Mouse (Mus musculus) myocyte (in vitro differentiated cells): Measurements from ENCODE around the gene Lgals3. TPM values are rescaled to one million over a fixed set of nuclear protein-coding genes. Genes with fewer than 3 reads are reported as not detected.

Experiments used
- H3K27me3 ChIP-seq: one replicate; pipeline ENCODE4 v1.6.1; 2011; ENCODE audit not compliant: control insufficient read depth, insufficient read depth, insufficient read length
- H3K36me3 ChIP-seq: one replicate; pipeline ENCODE4 v1.6.1; 2011; ENCODE audit not compliant: control insufficient read depth, insufficient read depth
- H3K4me2 ChIP-seq: one replicate; pipeline ENCODE4 v1.6.1; 2011; ENCODE audit warnings: low read depth, control low read depth
- H3K4me3 ChIP-seq: one replicate; pipeline ENCODE4 v1.5.1; 2011; ENCODE audit warnings: mild to moderate bottlenecking, control low read depth, moderate library complexity
- H3K79me2 ChIP-seq: one replicate; pipeline ENCODE4 v1.6.1; 2011; ENCODE audit not compliant: control insufficient read depth, insufficient read depth
- H3ac ChIP-seq: one replicate; pipeline ENCODE4 v1.6.1; 2011; ENCODE audit not compliant: control insufficient read depth, insufficient read length
- CEBPB ChIP-seq: IDR thresholded peaks from 2 replicates; pipeline ENCODE4 v1.6.1; 2011; ENCODE audit warnings: mild to moderate bottlenecking, moderate library complexity; ENCODE audit not compliant: poor library complexity, insufficient read depth, severe bottlenecking
- E2F4 ChIP-seq: IDR thresholded peaks from one replicate; pipeline ENCODE4 v1.6.1; 2011; ENCODE audit warnings: mild to moderate bottlenecking, control low read depth, moderate library complexity; ENCODE audit not compliant: insufficient read depth
- MAX ChIP-seq: IDR thresholded peaks from one replicate; pipeline ENCODE4 v1.6.1; 2011; ENCODE audit warnings: low read depth, mild to moderate bottlenecking, control low read depth
- MYOD1 ChIP-seq, 3 experiments: IDR thresholded peaks; one replicate each; pipeline ENCODE4 v1.6.1; 2011; ENCODE audit warnings: control low read depth in 2 of 3, low read depth in 2 of 3, mild to moderate bottlenecking in 2 of 3, moderate library complexity in 1 of 3; ENCODE audit not compliant: insufficient read length in 2 of 3, control insufficient read depth in 1 of 3
- MYOG ChIP-seq, 3 experiments: IDR thresholded peaks; one replicate each; pipeline ENCODE4 v1.6.1; 2011; ENCODE audit warnings: control low read depth in 2 of 3, low read depth in 2 of 3, mild to moderate bottlenecking in 2 of 3; ENCODE audit not compliant: insufficient read length in 2 of 3, control insufficient read depth in 1 of 3, insufficient read depth in 1 of 3
- POLR2A ChIP-seq: IDR thresholded peaks from one replicate; pipeline ENCODE4 v1.6.1; 2011; ENCODE audit warnings: low read depth, mild to moderate bottlenecking, control low read depth, moderate library complexity; ENCODE audit not compliant: insufficient read length
- POLR2AphosphoS2 ChIP-seq: IDR thresholded peaks from one replicate; pipeline ENCODE4 v1.6.1; 2011; ENCODE audit warnings: low read depth, control low read depth; ENCODE audit not compliant: insufficient read length
- REST ChIP-seq: IDR thresholded peaks from one replicate; pipeline ENCODE4 v1.6.1; 2011; ENCODE audit warnings: mild to moderate bottlenecking, control low read depth, moderate library complexity; ENCODE audit not compliant: insufficient read depth, insufficient read length
- SRF ChIP-seq: IDR thresholded peaks from one replicate; pipeline ENCODE4 v1.6.1; 2011; ENCODE audit warnings: low read depth; ENCODE audit not compliant: control insufficient read depth, insufficient read length
- TCF12 ChIP-seq: IDR thresholded peaks from one replicate; pipeline ENCODE4 v1.6.1; 2011; ENCODE audit warnings: mild to moderate bottlenecking, control low read depth; ENCODE audit not compliant: poor library complexity, insufficient read depth, severe bottlenecking
- TCF3 ChIP-seq: IDR thresholded peaks from one replicate; pipeline ENCODE4 v1.6.1; 2011; ENCODE audit warnings: low read depth, control low read depth; ENCODE audit not compliant: insufficient read length
- USF1 ChIP-seq: IDR thresholded peaks from one replicate; pipeline ENCODE4 v1.6.1; 2011; ENCODE audit warnings: low read depth, mild to moderate bottlenecking, control low read depth, moderate library complexity
- polyA plus RNA-seq: library from polyadenylated mRNA; unstranded; fragments of >200 nt; fragmentation: generic; extraction: Trizol; gene quantifications from one replicate; pipeline ENCODE4 v1.2.1, GENCODE M21; 2012; ENCODE audit warnings: missing spikeins

Lgals3 gene
- polyA plus RNA-seq, 1 experiment = 525 TPM

- H3K79me2 ChIP-seq = no peaks in the 10 kb centered on the region
- no peak overlapping the region for H3K4me2 ChIP-seq
- TF ChIP-seq MAX (no peak), E2F4 (no peak), USF1 (no peak), POLR2A (no peak), SRF (no peak), TCF3 (no peak), POLR2AphosphoS2 (no peak), MYOG (IDR thresholded peaks at IDR 0.05; ENCODE audit: control insufficient read depth in 1 of 3, insufficient read depth in 1 of 3, insufficient read length in 2 of 3, low read depth in 2 of 3) (no peak), MYOD1 (IDR thresholded peaks at IDR 0.05; ENCODE audit: control insufficient read depth in 1 of 3, insufficient read length in 2 of 3, low read depth in 2 of 3) (no peak), CEBPB (no peak)
- H3K36me3 ChIP-seq = peaks cover 15% of the 10 kb centered on the region
- H3ac ChIP-seq = no peak overlapping the region
- H3K4me3 ChIP-seq = no peak overlapping the region
- no peaks in the 10 kb centered on the region for H3K27me3 ChIP-seq
These were observed 28.0 kb downstream of the Lgals3 start for GRCm38 (mm10) chr14:47395462-47396026.

- Histone ChIP-seq H3K4me3 (no peak overlapping the region), H3K36me3 (peaks cover 13% of the 10 kb centered on the region), H3ac (no peak overlapping the region), H3K27me3 (no peaks in the 10 kb centered on the region), H3K4me2 (no peak overlapping the region), H3K79me2 (no peaks in the 10 kb centered on the region)
- TF ChIP-seq TCF12 (no peak), TCF3 (no peak), E2F4 (no peak), CEBPB (no peak), MYOG (IDR thresholded peaks at IDR 0.05; ENCODE audit: control insufficient read depth in 1 of 3, insufficient read depth in 1 of 3, insufficient read length in 2 of 3, low read depth in 2 of 3) (no peak)
These were observed 28.7 kb downstream of the Lgals3 start for GRCm38 (mm10) chr14:47396165-47396652.

GRCm38 (mm10) chr14:47402735-47403134 is 35.2 kb downstream of the Lgals3 start:
- Histone ChIP-seq H3K36me3 (peaks cover 14% of the 10 kb centered on the region), H3K4me3 (no peak overlapping the region), H3K27me3 (no peaks in the 10 kb centered on the region), H3K79me2 (no peaks in the 10 kb centered on the region), H3ac (no peak overlapping the region), H3K4me2 (no peak overlapping the region)
- TF ChIP-seq POLR2AphosphoS2 (no peak), TCF3 (no peak), SRF (no peak), POLR2A (no peak), E2F4 (no peak), USF1 (no peak), MYOD1 (IDR thresholded peaks at IDR 0.05; ENCODE audit: control insufficient read depth in 1 of 3, insufficient read length in 2 of 3, low read depth in 2 of 3) (no peak), MAX (no peak), CEBPB (no peak), TCF12 (no peak), MYOG (IDR thresholded peaks at IDR 0.05; ENCODE audit: control insufficient read depth in 1 of 3, insufficient read depth in 1 of 3, insufficient read length in 2 of 3, low read depth in 2 of 3) (no peak), REST (no peak)

- peaks cover 26% of the 10 kb centered on the region for H3K36me3 ChIP-seq
- no peaks in the 10 kb centered on the region for H3K27me3 ChIP-seq
- no peak overlapping the region for H3ac ChIP-seq
- H3K79me2 ChIP-seq = no peaks in the 10 kb centered on the region
- TF ChIP-seq TCF3 (no peak), SRF (no peak), REST (no peak), MAX (no peak), POLR2A (no peak), MYOD1 (IDR thresholded peaks at IDR 0.05; ENCODE audit: control insufficient read depth in 1 of 3, insufficient read length in 2 of 3, low read depth in 2 of 3) (no peak), MYOG (IDR thresholded peaks at IDR 0.05; ENCODE audit: control insufficient read depth in 1 of 3, insufficient read depth in 1 of 3, insufficient read length in 2 of 3, low read depth in 2 of 3) (no peak), CEBPB (no peak), E2F4 (no peak), TCF12 (no peak), POLR2AphosphoS2 (no peak), USF1 (no peak)
- no peak overlapping the region for H3K4me3 ChIP-seq
- no peak overlapping the region for H3K4me2 ChIP-seq
These were observed 38.4 kb downstream of the Lgals3 start for GRCm38 (mm10) chr14:47406000-47406399.

- Histone ChIP-seq H3K27me3 (no peaks in the 10 kb centered on the region), H3K4me2 (peak overlapping the region; percentile 79), H3K79me2 (peaks cover 12% of the 10 kb centered on the region), H3K36me3 (peaks cover 16% of the 10 kb centered on the region), H3K4me3 (peak overlapping the region; percentile 63), H3ac (no peak overlapping the region)
- no peak for TF ChIP-seq USF1
- no peak for TF ChIP-seq SRF
- TF ChIP-seq MYOG (IDR thresholded peaks at IDR 0.05; ENCODE audit: control insufficient read depth in 1 of 3, insufficient read depth in 1 of 3, insufficient read length in 2 of 3, low read depth in 2 of 3) = no peak
- TF ChIP-seq REST = no peak
- TF ChIP-seq E2F4 = no peak
- TF ChIP-seq MAX = no peak
- TF ChIP-seq MYOD1 (IDR thresholded peaks at IDR 0.05; ENCODE audit: control insufficient read depth in 1 of 3, insufficient read length in 2 of 3, low read depth in 2 of 3) = no peak
- TF ChIP-seq POLR2A = no peak
- no peak for TF ChIP-seq TCF12
- TF ChIP-seq CEBPB = no peak
- TF ChIP-seq POLR2AphosphoS2 = no peak
- no peak for TF ChIP-seq TCF3
These were observed 49.8 kb downstream of the Lgals3 start for GRCm38 (mm10) chr14:47417346-47417745.
